ENCODE assay signal across 28 mouse cellular contexts in the genomic region with DNA sequence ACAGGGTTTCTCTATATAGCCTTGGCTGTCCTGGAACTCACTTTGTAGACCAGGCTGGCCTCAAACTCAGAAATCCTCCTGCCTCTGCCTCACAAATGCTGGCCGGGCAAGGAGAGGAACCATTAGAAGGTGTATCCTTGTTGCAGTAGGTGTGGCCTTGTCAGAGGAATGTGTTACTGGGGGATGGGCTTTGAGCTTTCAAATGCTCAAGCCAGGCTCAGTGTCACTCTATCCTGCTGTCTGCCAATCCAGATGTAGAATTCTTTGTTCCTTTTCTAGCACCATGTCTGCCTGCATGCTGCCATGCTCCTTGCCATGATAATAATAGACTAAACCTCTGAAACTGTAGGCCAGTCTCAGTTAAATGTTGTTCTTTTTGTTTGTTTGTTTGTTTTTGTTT. TPM values are rescaled to one million over a fixed set of nuclear protein-coding genes. Genes with fewer than 3 reads are reported as not detected.
"Had no signal": no experiment of that assay in that cellular context is flagged by ENCODE, and none has a peak within 500 bp of the region (broad histone marks: within the 10 kb centered on the region; RNA-seq: fewer than 3 reads in every experiment).

No protein-coding gene starts in this region.

- H3K4me3 ChIP-seq: embryonic facial prominence, embryonic 12.5 days; embryonic facial prominence, embryonic 13.5 days; embryonic facial prominence, embryonic 15.5 days; erythroblast, embryonic 14.5 days; forebrain, embryonic 10.5 days; forebrain, embryonic 12.5 days; forebrain, embryonic 13.5 days; forebrain, embryonic 15.5 days; gastrocnemius, adult 2 months; heart, adult 2 months; heart, embryonic 10.5 days; heart, embryonic 12.5 days had no signal

- DNase-seq: cerebellum, adult 9-10 months; cerebellum, adult 9-11 months; cerebellum, postnatal 14 days; cerebellum, postnatal 25 days; cerebellum, postnatal 36 days; embryo, embryonic 11 days; forebrain, postnatal 0 days; gastrocnemius, adult 2 months; gastrocnemius, postnatal 10 days; gastrocnemius, postnatal 14 days; gastrocnemius, postnatal 25 days; gastrocnemius, postnatal 36 days; heart, adult 18-20 months; heart, adult 2 months had no signal

- ATAC-seq: forebrain, embryonic 13.5 days; forebrain, embryonic 14.5 days; forebrain, embryonic 15.5 days; forebrain, embryonic 16.5 days; forebrain, postnatal 0 days had no signal

- H3K9me3 ChIP-seq: embryonic facial prominence, embryonic 15.5 days; heart, embryonic 10.5 days had no signal

- H3K27ac ChIP-seq: embryonic facial prominence, embryonic 12.5 days; embryonic facial prominence, embryonic 13.5 days; embryonic facial prominence, embryonic 15.5 days; forebrain, embryonic 10.5 days; forebrain, embryonic 12.5 days; forebrain, embryonic 13.5 days; forebrain, embryonic 15.5 days; gastrocnemius, adult 2 months; heart, adult 2 months; heart, embryonic 10.5 days had no signal

- H3K27me3 ChIP-seq: embryonic facial prominence, embryonic 12.5 days; embryonic facial prominence, embryonic 13.5 days; embryonic facial prominence, embryonic 15.5 days; forebrain, embryonic 12.5 days; forebrain, embryonic 13.5 days; forebrain, embryonic 15.5 days; heart, embryonic 12.5 days had no signal

RNA-seq across cellular contexts. Expression of gene Zfp599, which starts 42.5 kb away (rescaled TPM):
- total RNA-seq: gastrocnemius, adult 18-20 months; gastrocnemius, adult 2 months; gastrocnemius, adult 8-10 months; gastrocnemius, postnatal 25 days; gastrocnemius, postnatal 36 days had no signal
- polyA plus RNA-seq: erythroblast, embryonic 14.5 days had no signal
